Mouse (Mus musculus): Measurements from ENCODE around the gene Sema5a. TPM values are rescaled to one million over a fixed set of nuclear protein-coding genes. Genes with fewer than 3 reads are reported as not detected.

Sema5a gene
- polyA plus RNA-seq, 1 experiment: 14.0 TPM

DNA sequence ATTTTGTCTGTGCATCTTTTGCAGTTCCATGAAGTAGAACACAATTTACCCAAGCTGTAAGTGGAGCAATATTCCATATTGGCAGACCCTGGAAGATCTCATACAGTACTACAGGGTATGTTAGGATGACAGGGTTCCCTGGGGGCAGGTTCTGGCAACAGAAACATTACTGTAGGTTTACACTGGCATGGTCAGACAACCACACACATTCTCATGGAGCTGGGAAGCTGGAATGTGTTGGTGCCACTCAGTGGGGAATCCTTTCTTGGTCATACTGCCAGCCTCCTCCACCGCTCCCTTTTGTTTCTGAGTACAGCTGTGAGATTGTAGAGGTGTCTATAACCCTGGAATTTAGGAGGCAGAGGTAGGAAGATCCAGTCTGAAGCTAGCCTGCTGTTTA is 11.2 kb upstream of the Sema5a start:
- no peak for TF ChIP-seq POLR2A (IDR thresholded peaks at IDR 0.05; ENCODE audit: borderline replicate concordance, extremely low read depth, insufficient read depth, insufficient read length, poor library complexity, severe bottlenecking)
- TF ChIP-seq CTCF (IDR thresholded peaks at IDR 0.05; ENCODE audit: borderline replicate concordance, extremely low read depth, insufficient read depth, insufficient read length): no peak
- no peak for DNase-seq (ENCODE audit: low read depth)

DNA sequence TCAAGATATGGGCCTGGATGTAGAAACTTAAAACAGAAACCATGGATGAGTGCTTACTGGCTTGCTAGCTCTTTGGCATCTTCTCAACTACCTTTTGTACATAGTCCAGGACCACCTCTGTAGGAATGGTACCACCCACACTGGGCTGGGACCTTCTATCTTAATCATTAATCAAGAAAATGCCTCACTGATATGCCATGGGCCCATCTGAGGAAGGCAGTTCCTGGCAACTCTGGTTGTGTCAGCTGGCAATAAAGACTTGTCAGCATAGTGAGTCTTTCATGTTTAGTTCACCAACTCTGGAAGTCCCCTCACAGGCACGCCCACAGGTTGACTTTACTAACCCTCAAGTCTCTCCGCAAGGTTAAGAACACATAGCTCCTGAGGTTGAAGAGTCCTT is 5.5 kb upstream of the Sema5a start:
- DNase-seq (ENCODE audit: low read depth): no peak
- TF ChIP-seq POLR2A (IDR thresholded peaks at IDR 0.05; ENCODE audit: borderline replicate concordance, extremely low read depth, insufficient read depth, insufficient read length, poor library complexity, severe bottlenecking) (no peak), CTCF (IDR thresholded peaks at IDR 0.05; ENCODE audit: borderline replicate concordance, extremely low read depth, insufficient read depth, insufficient read length) (no peak)

DNA sequence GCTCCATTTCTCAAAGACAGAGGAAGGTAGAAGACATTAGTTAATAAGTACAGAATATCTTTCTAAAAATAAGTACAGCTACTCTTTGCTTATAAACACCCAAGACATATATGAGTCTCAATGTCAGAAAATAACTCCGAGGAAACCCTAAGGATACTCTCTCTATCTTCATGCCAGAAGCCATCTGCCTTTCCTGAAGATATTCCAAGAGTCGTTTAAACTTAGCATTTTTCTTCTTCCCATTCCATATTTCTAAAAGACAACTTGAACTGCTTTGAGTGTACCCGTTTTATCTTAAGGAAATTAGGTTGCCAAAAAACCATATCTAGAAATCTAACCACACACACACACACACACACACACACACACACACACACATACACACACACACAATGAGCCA is 4.5 kb upstream of the Sema5a start:
- no peak for DNase-seq (ENCODE audit: low read depth)
- TF ChIP-seq POLR2A (IDR thresholded peaks at IDR 0.05; ENCODE audit: borderline replicate concordance, extremely low read depth, insufficient read depth, insufficient read length, poor library complexity, severe bottlenecking) (no peak), CTCF (IDR thresholded peaks at IDR 0.05; ENCODE audit: borderline replicate concordance, extremely low read depth, insufficient read depth, insufficient read length) (no peak)

DNA sequence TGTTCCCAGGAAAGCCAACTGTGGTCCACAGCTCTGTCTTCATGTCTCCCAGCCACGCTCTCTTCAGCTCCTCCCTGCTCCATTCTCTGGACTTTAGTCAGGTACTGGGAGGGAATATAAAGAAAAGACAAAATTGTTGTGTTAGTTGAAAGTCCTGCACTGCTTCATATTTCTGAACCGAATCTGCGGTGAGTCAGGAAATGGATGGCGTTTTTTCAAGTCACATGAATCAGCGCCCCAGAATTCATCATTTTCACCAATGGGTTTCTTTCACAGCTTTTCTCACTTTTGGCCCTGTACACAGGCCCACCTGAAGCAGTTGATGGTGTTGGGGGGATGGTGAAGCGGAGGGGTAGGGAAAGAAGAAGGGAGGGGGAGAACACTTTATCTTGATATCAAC is 2.9 kb upstream of the Sema5a start:
- no peak for TF ChIP-seq CTCF (IDR thresholded peaks at IDR 0.05; ENCODE audit: borderline replicate concordance, extremely low read depth, insufficient read depth, insufficient read length)
- no peak for TF ChIP-seq POLR2A (IDR thresholded peaks at IDR 0.05; ENCODE audit: borderline replicate concordance, extremely low read depth, insufficient read depth, insufficient read length, poor library complexity, severe bottlenecking)
- DNase-seq (ENCODE audit: low read depth): no peak

DNA sequence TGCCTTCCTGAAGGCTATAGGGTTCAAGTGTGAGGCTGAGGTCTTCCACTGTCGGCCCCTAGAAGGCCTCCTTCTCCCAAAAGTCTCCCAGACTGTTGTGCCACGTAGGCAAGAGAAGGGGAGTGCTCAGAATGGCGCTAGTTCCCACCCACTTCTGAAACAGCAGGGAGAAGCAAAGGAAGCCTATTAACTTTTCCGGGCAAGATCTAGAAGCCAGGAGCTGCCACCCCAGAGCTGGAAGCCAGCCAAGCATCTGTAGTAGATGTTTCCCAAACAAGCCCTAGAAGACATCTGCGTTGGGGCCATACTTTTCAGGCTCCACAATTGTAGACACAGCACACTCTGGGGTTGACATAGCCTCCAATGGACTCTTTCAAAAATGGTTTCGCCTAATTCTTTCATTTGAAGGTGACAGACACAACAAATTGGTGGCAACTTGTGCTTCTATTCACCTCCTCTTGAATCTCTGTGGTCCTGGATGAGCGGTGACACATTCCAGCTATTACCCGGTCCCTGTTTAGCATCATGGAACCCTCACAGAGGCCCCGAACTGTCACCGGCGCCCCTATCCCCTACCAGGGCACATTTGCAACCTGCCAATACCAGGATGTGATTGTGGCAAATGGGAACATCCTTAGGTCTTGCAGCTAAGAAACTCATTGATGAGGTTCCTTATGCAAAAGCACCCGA is 1.4 kb upstream of the Sema5a start:
- no peak for TF ChIP-seq CTCF (IDR thresholded peaks at IDR 0.05; ENCODE audit: borderline replicate concordance, extremely low read depth, insufficient read depth, insufficient read length)
- DNase-seq (ENCODE audit: low read depth): peak; percentile 71

DNA sequence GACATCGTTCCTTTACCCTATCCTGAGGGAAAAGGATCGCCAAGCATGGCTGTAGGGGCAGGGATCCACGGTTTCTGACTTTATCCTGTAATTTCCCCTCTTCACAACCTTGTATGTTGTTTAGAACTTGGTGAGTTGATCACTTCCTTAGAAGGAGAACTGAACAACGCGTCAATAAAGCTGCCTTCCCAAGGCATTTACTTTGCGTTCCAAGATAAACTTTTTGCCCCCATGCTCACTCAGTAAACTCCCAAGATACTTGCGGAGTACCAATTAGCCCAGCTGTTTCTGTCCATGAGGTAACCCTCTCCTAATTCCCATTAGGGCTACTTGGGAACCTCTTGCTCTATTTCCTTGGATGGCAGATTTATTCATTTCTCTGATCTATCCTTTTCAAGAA is 786 bp upstream of the Sema5a start:
- TF ChIP-seq CTCF (IDR thresholded peaks at IDR 0.05; ENCODE audit: borderline replicate concordance, extremely low read depth, insufficient read depth, insufficient read length) (no peak), POLR2A (IDR thresholded peaks at IDR 0.05; ENCODE audit: borderline replicate concordance, extremely low read depth, insufficient read depth, insufficient read length, poor library complexity, severe bottlenecking) (no peak)
- no peak for DNase-seq (ENCODE audit: low read depth)

DNA sequence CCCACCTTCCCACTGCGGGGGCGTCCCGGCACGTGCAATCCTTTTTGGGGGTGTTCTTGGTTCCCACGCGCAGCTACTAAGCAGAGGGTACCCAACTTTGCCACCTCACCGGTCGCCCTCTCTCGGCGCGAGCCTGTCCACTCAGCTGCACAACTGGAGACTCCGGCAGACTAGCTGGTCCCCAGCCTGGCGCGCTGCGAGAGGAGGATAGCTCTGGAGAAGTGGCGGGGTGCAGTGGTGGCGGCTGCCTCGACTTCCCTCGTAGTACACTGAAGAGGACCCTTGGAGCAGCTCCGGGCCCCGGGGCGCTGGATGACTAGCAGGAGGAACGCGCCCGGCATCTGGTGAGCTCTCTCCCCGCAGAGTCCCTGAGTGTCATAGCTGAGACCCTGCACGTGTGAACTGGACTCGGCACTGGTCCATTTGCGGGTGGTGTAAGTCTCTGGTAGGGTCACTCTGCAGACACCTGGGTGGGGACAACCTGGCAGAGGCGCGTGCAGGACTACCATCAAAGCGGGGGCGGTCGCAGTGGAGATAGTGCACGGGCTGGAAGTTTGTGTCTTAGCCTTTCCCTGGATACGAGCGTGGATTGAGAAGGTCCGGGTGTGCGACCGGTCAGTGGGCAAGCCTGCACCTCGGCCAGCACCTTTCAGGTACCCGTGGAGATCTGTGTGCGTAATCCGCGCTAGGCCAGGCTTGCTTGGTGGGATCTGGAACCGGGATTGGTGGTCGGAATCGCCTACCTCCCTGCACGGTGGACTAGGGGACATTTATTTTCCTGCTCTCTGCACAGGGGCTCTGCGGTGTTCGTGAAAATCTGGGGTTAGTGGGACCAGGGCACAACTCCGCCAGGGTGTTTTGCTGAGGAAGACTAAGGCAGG is 586 bp downstream of the Sema5a start:
- TF ChIP-seq CTCF (IDR thresholded peaks at IDR 0.05; ENCODE audit: borderline replicate concordance, extremely low read depth, insufficient read depth, insufficient read length) (no peak), POLR2A (IDR thresholded peaks at IDR 0.05; ENCODE audit: borderline replicate concordance, extremely low read depth, insufficient read depth, insufficient read length, poor library complexity, severe bottlenecking) (no peak)
- DNase-seq (ENCODE audit: low read depth): no peak

DNA sequence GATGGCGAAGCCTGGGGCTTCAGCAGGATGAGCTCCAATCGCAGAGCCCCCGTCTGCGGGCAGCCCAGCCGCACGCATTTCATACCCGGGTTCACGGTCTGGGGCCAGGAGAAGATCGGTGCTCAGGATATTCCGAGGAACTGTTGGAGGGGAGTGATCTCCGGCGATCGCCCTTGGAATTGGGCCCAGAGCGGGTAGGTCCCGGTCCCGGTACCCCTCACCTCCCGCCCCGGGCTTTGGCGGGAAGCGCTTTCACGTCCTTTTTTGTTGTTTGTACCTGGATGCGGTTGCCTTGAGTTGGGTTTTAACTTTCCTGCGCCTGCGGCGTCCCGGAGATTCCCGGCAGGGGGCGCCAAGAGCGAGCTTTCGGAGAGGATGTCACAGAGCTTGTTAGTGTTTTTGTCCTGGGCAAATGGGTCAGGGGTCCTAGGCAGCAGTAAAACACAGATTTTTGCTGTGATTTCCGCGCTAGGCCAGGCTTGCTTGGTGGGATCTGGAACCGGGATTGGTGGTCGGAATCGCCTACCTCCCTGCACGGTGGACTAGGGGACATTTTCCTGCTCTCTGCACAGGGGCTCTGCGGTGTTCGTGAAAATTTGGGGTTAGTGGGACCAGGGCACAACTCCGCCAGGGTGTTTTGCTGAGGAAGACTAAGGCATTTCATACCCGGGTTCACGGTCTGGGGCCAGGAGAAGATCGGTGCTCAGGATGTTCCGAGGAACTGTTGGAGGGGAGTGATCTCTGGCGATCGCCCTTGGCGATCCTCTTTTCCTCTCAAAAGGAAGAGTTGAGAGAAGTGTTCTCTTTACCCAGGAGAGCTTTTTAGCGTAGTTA is 1.4 kb downstream of the Sema5a start:
- peak; percentile 91 for DNase-seq (ENCODE audit: low read depth)
- TF ChIP-seq POLR2A (IDR thresholded peaks at IDR 0.05; ENCODE audit: borderline replicate concordance, extremely low read depth, insufficient read depth, insufficient read length, poor library complexity, severe bottlenecking) (no peak), CTCF (IDR thresholded peaks at IDR 0.05; ENCODE audit: borderline replicate concordance, extremely low read depth, insufficient read depth, insufficient read length) (peak; percentile 86)

DNA sequence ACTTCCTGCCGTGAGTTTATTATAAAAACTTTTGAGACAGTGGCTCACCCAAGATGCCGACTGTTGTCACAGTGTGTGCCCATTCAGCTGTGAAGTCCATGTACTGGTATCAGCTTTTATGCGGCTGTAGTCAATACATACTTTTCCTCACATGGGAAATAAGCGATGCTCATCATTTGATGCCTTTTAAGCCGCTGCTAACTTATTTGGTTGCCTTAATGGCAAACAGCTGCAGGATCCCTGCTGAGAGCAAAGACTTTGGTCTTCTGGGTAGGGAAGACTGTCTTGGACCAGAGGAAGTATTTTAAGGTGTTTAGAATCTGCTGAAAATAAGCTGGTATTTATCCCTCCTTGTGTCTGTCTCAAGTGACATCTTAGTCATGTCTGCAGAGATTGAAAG is 2.7 kb downstream of the Sema5a start:
- TF ChIP-seq CTCF (IDR thresholded peaks at IDR 0.05; ENCODE audit: borderline replicate concordance, extremely low read depth, insufficient read depth, insufficient read length): no peak
- TF ChIP-seq POLR2A (IDR thresholded peaks at IDR 0.05; ENCODE audit: borderline replicate concordance, extremely low read depth, insufficient read depth, insufficient read length, poor library complexity, severe bottlenecking): no peak

DNA sequence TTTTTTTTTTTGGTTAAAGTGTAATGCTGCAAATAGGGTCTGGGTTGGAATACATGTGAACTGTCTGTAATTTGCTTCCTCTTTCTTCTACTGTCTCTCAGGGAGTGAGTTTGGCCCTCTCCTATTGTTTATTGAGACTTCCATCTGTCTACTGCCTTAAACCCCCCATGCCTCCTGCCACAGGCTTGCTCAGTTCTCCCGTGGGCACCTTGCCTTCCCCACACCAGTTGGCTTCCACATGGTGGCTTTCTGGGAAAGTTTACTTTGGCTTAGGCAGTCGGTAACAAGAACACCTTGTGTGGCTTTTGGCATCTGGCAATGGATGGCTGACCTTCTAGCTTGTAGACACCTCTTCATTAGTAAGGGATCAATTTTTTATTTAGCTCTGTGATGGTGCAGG is 10.2 kb downstream of the Sema5a start:
- no peak for TF ChIP-seq CTCF (IDR thresholded peaks at IDR 0.05; ENCODE audit: borderline replicate concordance, extremely low read depth, insufficient read depth, insufficient read length)
- TF ChIP-seq POLR2A (IDR thresholded peaks at IDR 0.05; ENCODE audit: borderline replicate concordance, extremely low read depth, insufficient read depth, insufficient read length, poor library complexity, severe bottlenecking): no peak
- no peak for DNase-seq (ENCODE audit: low read depth)

More for the DNA sequence above, 2.7 kb downstream of the Sema5a start:
- no peak for DNase-seq (ENCODE audit: low read depth)

DNA sequence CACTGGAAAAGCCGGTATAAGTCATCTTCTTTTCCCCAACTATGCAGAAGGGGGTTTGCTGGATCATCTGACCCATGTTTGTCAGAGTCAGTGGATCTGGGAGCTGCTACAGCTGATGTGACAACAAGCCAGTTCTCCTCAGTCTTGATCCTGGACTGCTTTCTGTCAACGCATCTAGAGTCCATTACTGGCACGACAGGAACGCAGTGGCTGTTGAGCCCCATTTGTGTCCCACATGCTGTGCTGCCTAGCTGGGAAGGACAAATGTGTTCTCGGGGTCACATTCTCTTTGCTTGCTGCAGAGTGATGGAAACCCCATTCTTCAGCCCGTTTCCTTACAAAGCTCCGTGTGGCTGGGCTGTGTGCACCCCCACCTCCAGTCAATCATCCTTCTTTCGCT is 12.7 kb downstream of the Sema5a start:
- no peak for TF ChIP-seq POLR2A (IDR thresholded peaks at IDR 0.05; ENCODE audit: borderline replicate concordance, extremely low read depth, insufficient read depth, insufficient read length, poor library complexity, severe bottlenecking)
- TF ChIP-seq CTCF (IDR thresholded peaks at IDR 0.05; ENCODE audit: borderline replicate concordance, extremely low read depth, insufficient read depth, insufficient read length): no peak
- no peak for DNase-seq (ENCODE audit: low read depth)

All from brain, embryonic 14.5 days (tissue).